Mouse (Mus musculus) neural tube, embryonic 15.5 days (tissue): ENCODE results near the gene Frmd5. TPM values are rescaled to one million over a fixed set of nuclear protein-coding genes. Genes with fewer than 3 reads are reported as not detected.

Experiments
- ATAC-seq: fragments of 200-750 bp; cut with Nextera tagmentation; 2 replicates; pipeline ENCODE4 v1.8.0; 2017; ENCODE audit warnings: mild to moderate bottlenecking, moderate TSS enrichment, moderate library complexity; ENCODE audit not compliant: low FRiP score
- H3K27ac ChIP-seq: fragments of 300-500 bp; sonication (generic); replicated peaks from 2 replicates; pipeline ENCODE4 v1.5.1; 2015; ENCODE audit warnings: mild to moderate bottlenecking, inconsistent platforms
- H3K27me3 ChIP-seq: fragments of 300-500 bp; sonication (generic); replicated peaks from 2 replicates; pipeline ENCODE4 v1.6.1; 2015; ENCODE audit warnings: inconsistent platforms
- H3K36me3 ChIP-seq: fragments of 300-500 bp; sonication (generic); 2 replicates; pipeline ENCODE4 v1.6.1; 2015; ENCODE audit warnings: inconsistent platforms
- H3K4me1 ChIP-seq: fragments of 300-500 bp; sonication (generic); 2 replicates; pipeline ENCODE4 v1.6.1; 2015; ENCODE audit warnings: inconsistent platforms
- H3K4me2 ChIP-seq: fragments of 300-500 bp; sonication (generic); 2 replicates; pipeline ENCODE4 v1.6.1; 2015; ENCODE audit warnings: inconsistent platforms, mild to moderate bottlenecking, moderate library complexity
- H3K4me3 ChIP-seq: fragments of 300-500 bp; sonication (generic); replicated peaks from 2 replicates; pipeline ENCODE4 v1.5.1; 2015; ENCODE audit warnings: mild to moderate bottlenecking, inconsistent platforms
- H3K9ac ChIP-seq: fragments of 300-500 bp; sonication (generic); replicated peaks from 2 replicates; pipeline ENCODE4 v1.6.1; 2015; ENCODE audit warnings: mild to moderate bottlenecking, inconsistent platforms
- H3K9me3 ChIP-seq: fragments of 300-500 bp; sonication (generic); replicated peaks from 2 replicates; pipeline ENCODE4 v1.6.1; 2016; ENCODE audit warnings: inconsistent platforms
- WGBS: fragments of 180-500 bp; shearing (Covaris S2); methylation state at CpG from one replicate; pipeline ENCODE4 v1.1.7; 2015; ENCODE audit warnings: mixed read lengths; 5-methylcytosine and 5-hydroxymethylcytosine counted together
- polyA plus RNA-seq: library from polyadenylated mRNA; unstranded; fragments of >200 nt; fragmentation: Nextera tagmentation; extraction: Ambion mirVana; gene quantifications from 2 replicates; pipeline ENCODE4 v1.2.1, GENCODE M21; 2015

Frmd5 gene
- polyA plus RNA-seq, 1 experiment from 2014 or later = 24.1 TPM

- Histone ChIP-seq H3K27ac (no peak overlapping the region), H3K9ac (no peak overlapping the region)
Measured at GRCm38 (mm10) chr2:121615199-121615559, 191.7 kb downstream of the Frmd5 start.

GRCm38 (mm10) chr2:121614483-121615198 lies 192.2 kb downstream of the Frmd5 start:
- 81% methylated on average over 9 of the region's 9 CpGs for WGBS
- no peak overlapping the region for H3K27ac ChIP-seq
- H3K9ac ChIP-seq = no peak overlapping the region
- H3K36me3 ChIP-seq = no peaks in the 10 kb centered on the region
- peaks cover 32% of the 10 kb centered on the region for H3K4me1 ChIP-seq
- no peak overlapping the region for H3K4me3 ChIP-seq
- H3K4me2 ChIP-seq = no peak overlapping the region
- no peaks in the 10 kb centered on the region for H3K27me3 ChIP-seq
- no peaks in the 10 kb centered on the region for H3K9me3 ChIP-seq
- ATAC-seq = no peak

More at GRCm38 (mm10) chr2:121615199-121615559, 191.7 kb downstream of the Frmd5 start:
- no peaks in the 10 kb centered on the region for H3K9me3 ChIP-seq
- H3K4me2 ChIP-seq = no peak overlapping the region
- ATAC-seq = no peak
- no peaks in the 10 kb centered on the region for H3K27me3 ChIP-seq
- WGBS = 90% methylated on average over 7 of the region's 7 CpGs
- H3K4me1 ChIP-seq = peaks cover 27% of the 10 kb centered on the region
- H3K36me3 ChIP-seq = no peaks in the 10 kb centered on the region
- H3K4me3 ChIP-seq = no peak overlapping the region

- H3K4me3 ChIP-seq = no peak overlapping the region
- H3K36me3 ChIP-seq = no peaks in the 10 kb centered on the region
- no peak overlapping the region for H3K9ac ChIP-seq
- 38% methylated on average over 5 of the region's 5 CpGs for WGBS
- no peak overlapping the region for H3K4me2 ChIP-seq
- H3K27ac ChIP-seq = peak overlapping the region; percentile 65
- H3K4me1 ChIP-seq = peaks cover 34% of the 10 kb centered on the region
- 0 out of 2 replicates have a peak, but pooled peaks have one; percentile 67 for ATAC-seq
- no peaks in the 10 kb centered on the region for H3K27me3 ChIP-seq
- H3K9me3 ChIP-seq = no peaks in the 10 kb centered on the region
Measured at GRCm38 (mm10) chr2:121612112-121612511, 194.8 kb downstream of the Frmd5 start.

- peak overlapping the region; percentile 15 for H3K27ac ChIP-seq
- WGBS = 21% methylated on average over 17 of the region's 17 CpGs
- H3K9me3 ChIP-seq = no peaks in the 10 kb centered on the region
- H3K4me1 ChIP-seq = peaks cover 34% of the 10 kb centered on the region
- no peaks in the 10 kb centered on the region for H3K36me3 ChIP-seq
- peak overlapping the region; percentile 9; the same call in 1 of the 2 replicates for H3K4me2 ChIP-seq
- no peak overlapping the region for H3K4me3 ChIP-seq
- H3K9ac ChIP-seq = no peak overlapping the region
- no peaks in the 10 kb centered on the region for H3K27me3 ChIP-seq
- ATAC-seq = peak; percentile 28; the same call in 1 of the 2 replicates
Measured at GRCm38 (mm10) chr2:121610008-121610884, 196.6 kb downstream of the Frmd5 start.

- Histone ChIP-seq H3K4me2 (no peak overlapping the region), H3K9me3 (no peaks in the 10 kb centered on the region), H3K36me3 (no peaks in the 10 kb centered on the region), H3K27ac (no peak overlapping the region), H3K4me3 (no peak overlapping the region), H3K27me3 (no peaks in the 10 kb centered on the region), H3K4me1 (peaks cover 34% of the 10 kb centered on the region), H3K9ac (no peak overlapping the region)
- no peak for ATAC-seq
- 84% methylated on average over 11 of the region's 11 CpGs for WGBS
Measured at GRCm38 (mm10) chr2:121609141-121609724, 197.7 kb downstream of the Frmd5 start.

- no peak for ATAC-seq
- no peaks in the 10 kb centered on the region for H3K36me3 ChIP-seq
- no peak overlapping the region for H3K4me3 ChIP-seq
- 29% methylated on average over 4 of the region's 4 CpGs for WGBS
- no peak overlapping the region for H3K9ac ChIP-seq
- no peak overlapping the region for H3K4me2 ChIP-seq
- H3K4me1 ChIP-seq = peaks cover 27% of the 10 kb centered on the region
- 0 out of 2 replicates have a peak overlapping the region, but pooled peaks have one; percentile 28 for H3K27ac ChIP-seq
- no peaks in the 10 kb centered on the region for H3K27me3 ChIP-seq
- H3K9me3 ChIP-seq = no peaks in the 10 kb centered on the region
Measured at GRCm38 (mm10) chr2:121602397-121602796, 204.5 kb downstream of the Frmd5 start.

GRCm38 (mm10) chr2:121601543-121601942 lies 205.3 kb downstream of the Frmd5 start:
- Histone ChIP-seq H3K9me3 (no peaks in the 10 kb centered on the region), H3K4me3 (no peak overlapping the region), H3K4me1 (peaks cover 27% of the 10 kb centered on the region), H3K9ac (no peak overlapping the region), H3K4me2 (no peak overlapping the region), H3K27me3 (no peaks in the 10 kb centered on the region), H3K27ac (0 out of 2 replicates have a peak overlapping the region, but pooled peaks have one; percentile 19), H3K36me3 (no peaks in the 10 kb centered on the region)
- WGBS = 66% methylated on average over 7 of the region's 7 CpGs
- ATAC-seq = no peak

- no peak overlapping the region for H3K4me2 ChIP-seq
- H3K9me3 ChIP-seq = no peaks in the 10 kb centered on the region
- H3K27me3 ChIP-seq = no peaks in the 10 kb centered on the region
- H3K27ac ChIP-seq = 0 out of 2 replicates have a peak overlapping the region, but pooled peaks have one; percentile 28
- H3K4me3 ChIP-seq = no peak overlapping the region
- H3K9ac ChIP-seq = no peak overlapping the region
- ATAC-seq = no peak
- 84% methylated on average over 8 of the region's 8 CpGs for WGBS
- no peaks in the 10 kb centered on the region for H3K36me3 ChIP-seq
- peaks cover 31% of the 10 kb centered on the region for H3K4me1 ChIP-seq
Measured at GRCm38 (mm10) chr2:121600736-121601135, 206.2 kb downstream of the Frmd5 start.

GRCm38 (mm10) chr2:121598249-121598648 lies 208.6 kb downstream of the Frmd5 start:
- no peaks in the 10 kb centered on the region for H3K27me3 ChIP-seq
- H3K4me3 ChIP-seq = no peak overlapping the region
- no peaks in the 10 kb centered on the region for H3K9me3 ChIP-seq
- H3K27ac ChIP-seq = no peak overlapping the region
- H3K4me2 ChIP-seq = no peak overlapping the region
- H3K9ac ChIP-seq = no peak overlapping the region
- no peak for ATAC-seq
- WGBS = 57% methylated on average over 7 of the region's 7 CpGs
- no peaks in the 10 kb centered on the region for H3K36me3 ChIP-seq
- peaks cover 49% of the 10 kb centered on the region for H3K4me1 ChIP-seq

GRCm38 (mm10) chr2:121596621-121597020 lies 210.3 kb downstream of the Frmd5 start:
- no peak for ATAC-seq
- Histone ChIP-seq H3K4me2 (no peak overlapping the region), H3K9ac (no peak overlapping the region), H3K27ac (no peak overlapping the region), H3K4me1 (peaks cover 38% of the 10 kb centered on the region), H3K27me3 (no peaks in the 10 kb centered on the region), H3K4me3 (no peak overlapping the region), H3K36me3 (no peaks in the 10 kb centered on the region), H3K9me3 (no peaks in the 10 kb centered on the region)
- 91% methylated on average over 2 of the region's 2 CpGs for WGBS

GRCm38 (mm10) chr2:121594660-121595291 lies 212.1 kb downstream of the Frmd5 start:
- Histone ChIP-seq H3K4me1 (peaks cover 27% of the 10 kb centered on the region), H3K27ac (no peak overlapping the region), H3K4me2 (no peak overlapping the region), H3K4me3 (no peak overlapping the region), H3K36me3 (no peaks in the 10 kb centered on the region), H3K9ac (no peak overlapping the region), H3K9me3 (no peaks in the 10 kb centered on the region), H3K27me3 (no peaks in the 10 kb centered on the region)
- 38% methylated on average over 8 of the region's 8 CpGs for WGBS
- ATAC-seq = no peak
